Mouse (Mus musculus): ENCODE data around the gene Irs2. TPM values are rescaled to one million over a fixed set of nuclear protein-coding genes. Genes with fewer than 3 reads are reported as not detected.

Gene Irs2
- polyA plus RNA-seq, 1 experiment from 2014 or later, result 6.2 TPM

DNA sequence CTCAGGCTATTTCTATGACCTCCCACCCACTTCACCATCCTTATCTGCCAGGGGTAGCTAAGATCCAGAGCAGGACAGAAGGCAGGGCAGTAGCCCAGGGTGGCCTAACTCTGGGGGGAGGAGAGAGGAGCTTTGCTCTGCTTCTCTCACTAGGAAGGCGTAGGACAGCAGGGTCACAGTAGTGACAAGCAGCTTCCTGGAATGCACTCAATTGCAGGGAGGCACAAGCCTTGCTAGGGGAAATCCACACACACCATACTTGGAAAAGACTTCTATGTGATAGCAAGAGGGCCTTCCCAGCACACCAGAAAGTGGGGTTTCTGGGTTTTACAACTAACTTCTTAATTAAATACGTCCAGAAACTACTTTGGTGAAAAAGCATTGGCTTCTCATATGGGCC lies 12.5 kb downstream of the Irs2 start:
- no peak for ATAC-seq (ENCODE audit: low FRiP score)
- peaks cover 3% of the 10 kb centered on the region; the same call in 1 of the 2 replicates for H3K9me3 ChIP-seq (ENCODE audit: control insufficient read depth, low read length)
- no peaks in the 10 kb centered on the region for H3K27me3 ChIP-seq (ENCODE audit: control insufficient read depth, insufficient read depth, low read length)
- H3K4me1 ChIP-seq (ENCODE audit: control insufficient read depth, insufficient read depth, low read length), result peaks cover 46% of the 10 kb centered on the region
- WGBS, result 88% methylated on average over 2 of the region's 2 CpGs
- DNase-seq (ENCODE audit: low spot score, missing footprints), result peak; percentile 80
- no peak overlapping the region for H3K4me2 ChIP-seq
- no peak overlapping the region for H3K9ac ChIP-seq (ENCODE audit: low read length)
- peaks cover 10% of the 10 kb centered on the region for H3K36me3 ChIP-seq (ENCODE audit: control insufficient read depth, insufficient read depth, low read length)
- H3K4me3 ChIP-seq (ENCODE audit: low read depth, low read length), result no peak overlapping the region
- no peak overlapping the region for H3K27ac ChIP-seq (ENCODE audit: low read depth, low read length)

DNA sequence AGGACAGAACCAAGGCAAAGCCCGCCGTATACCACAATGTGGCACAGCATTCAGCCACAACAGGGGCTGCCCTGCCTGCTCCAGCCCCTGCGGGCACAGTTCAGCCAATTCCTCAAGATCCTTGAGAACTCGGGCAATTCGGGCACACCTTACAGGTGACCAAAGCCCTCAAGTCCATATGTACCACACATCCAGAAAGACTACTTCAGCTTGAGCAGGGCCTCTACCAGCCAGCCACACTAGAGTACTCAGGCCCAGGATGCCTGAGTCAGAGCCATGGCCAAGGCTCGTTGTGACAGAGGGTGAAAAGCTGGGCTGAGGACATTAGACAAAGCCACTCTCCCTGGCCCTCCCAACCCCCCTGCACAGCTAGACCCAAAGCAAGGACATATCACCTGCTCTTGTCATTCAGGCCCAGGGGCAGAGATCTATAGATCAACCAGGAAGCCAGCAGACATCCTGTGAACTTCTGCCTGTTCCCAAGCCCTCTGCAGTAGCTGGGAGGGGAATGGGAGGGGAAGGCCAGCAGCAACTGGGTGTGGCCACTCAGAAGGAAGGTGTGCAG lies 13.8 kb downstream of the Irs2 start:
- Histone ChIP-seq H3K36me3 (ENCODE audit: control insufficient read depth, insufficient read depth, low read length) (peaks cover 10% of the 10 kb centered on the region), H3K4me3 (ENCODE audit: low read depth, low read length) (no peak overlapping the region), H3K4me2 (no peak overlapping the region), H3K9me3 (ENCODE audit: control insufficient read depth, low read length) (peaks cover 3% of the 10 kb centered on the region; the same call in 1 of the 2 replicates), H3K9ac (ENCODE audit: low read length) (no peak overlapping the region), H3K27ac (ENCODE audit: low read depth, low read length) (no peak overlapping the region), H3K27me3 (ENCODE audit: control insufficient read depth, insufficient read depth, low read length) (no peaks in the 10 kb centered on the region), H3K4me1 (ENCODE audit: control insufficient read depth, insufficient read depth, low read length) (peaks cover 49% of the 10 kb centered on the region)
- DNase-seq (ENCODE audit: low spot score, missing footprints) (no peak), ATAC-seq (ENCODE audit: low FRiP score) (no peak)
- 96% methylated on average over 5 of the region's 6 CpGs for WGBS

DNA sequence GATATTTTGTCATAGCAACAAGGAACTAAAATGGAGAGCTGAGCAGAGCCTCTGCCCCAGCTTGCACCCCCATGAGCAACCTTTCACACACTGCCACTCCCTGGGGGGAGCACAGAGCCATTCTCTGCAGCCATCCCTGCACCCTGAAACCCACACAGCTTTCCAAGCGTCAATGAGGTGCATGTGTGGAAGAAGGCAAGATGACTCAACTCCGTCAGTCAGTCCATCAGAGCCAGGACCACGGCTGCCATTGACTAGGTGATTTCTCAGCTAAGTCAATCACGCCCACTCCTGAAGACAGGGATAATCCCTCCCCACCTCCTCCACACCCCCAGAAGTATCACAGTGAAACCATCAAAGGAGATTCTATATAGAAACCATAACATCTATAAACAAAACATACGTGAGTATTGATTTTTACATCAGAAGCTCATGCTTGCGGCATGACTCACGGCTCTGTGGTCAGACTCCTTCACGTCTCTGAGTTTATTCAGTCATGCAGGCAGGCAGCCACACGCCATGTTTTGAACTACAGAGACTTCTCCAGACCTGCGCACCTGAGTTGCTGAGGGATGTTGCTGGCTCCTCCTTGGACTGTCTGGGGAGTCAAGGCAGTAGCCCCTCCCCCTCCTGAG lies 14.6 kb downstream of the Irs2 start:
- peaks cover 51% of the 10 kb centered on the region for H3K4me1 ChIP-seq (ENCODE audit: control insufficient read depth, insufficient read depth, low read length)
- H3K27ac ChIP-seq (ENCODE audit: low read depth, low read length), result no peak overlapping the region
- no peak overlapping the region for H3K4me3 ChIP-seq (ENCODE audit: low read depth, low read length)
- no peaks in the 10 kb centered on the region for H3K27me3 ChIP-seq (ENCODE audit: control insufficient read depth, insufficient read depth, low read length)
- H3K4me2 ChIP-seq, result no peak overlapping the region
- no peak for DNase-seq (ENCODE audit: low spot score, missing footprints)
- WGBS, result 96% methylated on average over 10 of the region's 10 CpGs
- peaks cover 3% of the 10 kb centered on the region; the same call in 1 of the 2 replicates for H3K9me3 ChIP-seq (ENCODE audit: control insufficient read depth, low read length)
- no peak overlapping the region for H3K9ac ChIP-seq (ENCODE audit: low read length)
- no peak for ATAC-seq (ENCODE audit: low FRiP score)
- H3K36me3 ChIP-seq (ENCODE audit: control insufficient read depth, insufficient read depth, low read length), result peaks cover 9% of the 10 kb centered on the region

DNA sequence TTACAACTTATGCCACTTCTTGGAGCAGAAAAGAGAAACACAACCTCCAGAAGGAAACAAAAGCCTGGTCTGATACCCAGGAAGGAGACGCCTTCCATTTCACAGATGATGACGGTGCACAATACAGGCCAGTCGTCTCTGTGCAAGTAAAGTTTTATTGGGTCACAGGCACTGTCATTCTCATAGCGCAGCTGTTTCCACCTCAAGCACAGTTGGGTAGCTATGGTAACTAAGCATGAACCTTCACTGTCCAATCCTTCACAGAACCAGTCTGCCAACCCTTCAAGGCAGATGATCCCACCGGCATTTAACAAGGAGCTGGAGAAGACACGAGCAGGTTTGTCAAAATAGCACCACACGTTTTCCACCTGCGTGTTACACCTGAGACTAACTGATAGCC lies 16.2 kb downstream of the Irs2 start:
- Histone ChIP-seq H3K9me3 (ENCODE audit: control insufficient read depth, low read length) (no peaks in the 10 kb centered on the region), H3K4me3 (ENCODE audit: low read depth, low read length) (no peak overlapping the region), H3K27me3 (ENCODE audit: control insufficient read depth, insufficient read depth, low read length) (no peaks in the 10 kb centered on the region), H3K4me2 (no peak overlapping the region), H3K36me3 (ENCODE audit: control insufficient read depth, insufficient read depth, low read length) (peaks cover 5% of the 10 kb centered on the region; the same call in 1 of the 2 replicates), H3K27ac (ENCODE audit: low read depth, low read length) (peak overlapping the region; percentile 35; the same call in 1 of the 2 replicates), H3K4me1 (ENCODE audit: control insufficient read depth, insufficient read depth, low read length) (peaks cover 36% of the 10 kb centered on the region), H3K9ac (ENCODE audit: low read length) (no peak overlapping the region)
- no peak for DNase-seq (ENCODE audit: low spot score, missing footprints)
- no peak for ATAC-seq (ENCODE audit: low FRiP score)
- WGBS, result 67% methylated on average over 8 of the region's 8 CpGs

DNA sequence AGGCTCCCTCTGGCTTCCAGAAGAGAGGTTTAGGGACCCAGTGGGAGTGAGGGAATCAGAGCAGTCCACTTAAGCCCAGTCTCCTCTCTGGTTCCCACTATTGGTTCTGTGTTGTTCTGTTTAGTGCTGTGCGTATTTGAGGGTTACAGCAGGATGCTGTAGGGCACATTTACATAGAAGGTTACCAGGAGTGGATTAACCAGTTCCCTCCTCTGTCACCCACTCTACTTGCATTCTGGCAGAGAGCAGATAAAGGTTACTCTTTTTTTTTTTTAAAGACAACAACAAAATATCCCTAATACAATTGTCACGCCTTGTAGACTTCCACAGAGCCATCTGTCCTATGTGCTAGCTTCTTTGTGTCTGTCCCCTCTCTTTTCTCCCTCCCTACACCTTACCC lies 16.9 kb downstream of the Irs2 start:
- Histone ChIP-seq H3K4me2 (no peak overlapping the region), H3K4me1 (ENCODE audit: control insufficient read depth, insufficient read depth, low read length) (peaks cover 36% of the 10 kb centered on the region), H3K9ac (ENCODE audit: low read length) (no peak overlapping the region), H3K9me3 (ENCODE audit: control insufficient read depth, low read length) (no peaks in the 10 kb centered on the region), H3K27ac (ENCODE audit: low read depth, low read length) (peak overlapping the region; percentile 58), H3K4me3 (ENCODE audit: low read depth, low read length) (no peak overlapping the region), H3K27me3 (ENCODE audit: control insufficient read depth, insufficient read depth, low read length) (no peaks in the 10 kb centered on the region), H3K36me3 (ENCODE audit: control insufficient read depth, insufficient read depth, low read length) (peaks cover 8% of the 10 kb centered on the region; the same call in 1 of the 2 replicates)
- peak; percentile 27; the same call in 1 of the 2 replicates for ATAC-seq (ENCODE audit: low FRiP score)
- no peak for DNase-seq (ENCODE audit: low spot score, missing footprints)
- 54% methylated on average over 2 of the region's 2 CpGs for WGBS

DNA sequence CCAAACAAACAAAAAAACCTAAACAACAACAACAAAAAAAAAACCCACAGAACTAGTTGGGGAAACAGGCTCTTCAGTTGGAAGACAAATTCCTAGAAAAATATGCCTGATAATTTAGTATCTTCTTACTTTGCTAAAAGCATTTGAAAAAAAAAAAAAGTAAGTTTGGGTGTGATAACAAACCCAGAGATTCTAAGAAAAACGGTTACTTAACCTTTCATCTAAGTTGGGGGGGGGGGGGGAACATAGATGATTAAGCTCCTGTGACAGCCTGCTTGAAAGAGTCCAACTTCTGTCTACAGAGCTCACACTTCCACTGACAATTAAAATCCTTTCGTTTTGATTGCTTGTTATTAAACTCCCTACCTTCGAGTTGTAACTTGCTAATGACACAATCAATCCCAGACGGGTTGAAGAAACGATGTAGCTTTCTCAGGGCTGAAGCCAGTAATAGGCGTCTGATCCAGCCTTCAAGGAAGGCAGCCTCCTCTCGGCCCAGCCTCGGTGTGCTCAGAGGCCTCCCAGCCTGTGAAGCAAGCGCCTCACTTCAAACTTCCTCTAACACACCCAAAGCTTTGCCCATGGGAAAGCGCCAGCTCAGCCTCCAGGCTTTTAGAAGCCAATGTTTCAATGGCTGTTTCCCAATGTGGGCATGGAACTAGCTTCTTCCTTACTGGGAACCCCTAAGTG lies 17.7 kb downstream of the Irs2 start:
- no peak overlapping the region for H3K9ac ChIP-seq (ENCODE audit: low read length)

DNA sequence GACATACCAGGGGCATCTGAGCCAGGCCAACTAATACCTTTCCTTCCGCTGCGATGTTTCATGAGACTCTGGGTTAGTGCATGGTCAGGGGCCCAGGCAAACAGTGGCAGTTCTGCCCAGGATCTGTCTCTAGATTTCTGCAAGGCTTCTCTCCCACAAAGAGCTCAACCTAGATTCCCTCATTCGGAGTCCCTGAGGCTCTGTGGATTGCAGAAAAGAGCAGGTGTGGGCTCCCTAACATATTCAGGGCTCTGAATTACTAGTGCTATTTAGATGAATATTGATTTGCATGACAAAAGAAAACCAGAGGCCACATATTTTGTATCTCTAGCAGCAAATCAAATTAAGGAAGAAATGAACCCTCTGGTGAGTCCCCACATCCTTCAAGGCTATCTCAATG lies 18.3 kb downstream of the Irs2 start:
- ATAC-seq (ENCODE audit: low FRiP score) (peak; percentile 49; the same call in 1 of the 2 replicates), DNase-seq (ENCODE audit: low spot score, missing footprints) (no peak)
- no peak overlapping the region for H3K4me3 ChIP-seq (ENCODE audit: low read depth, low read length)
- no peak overlapping the region for H3K4me2 ChIP-seq
- peak overlapping the region; percentile 31 for H3K9ac ChIP-seq (ENCODE audit: low read length)
- no peaks in the 10 kb centered on the region for H3K9me3 ChIP-seq (ENCODE audit: control insufficient read depth, low read length)
- WGBS, result 62% methylated on average over 3 of the region's 3 CpGs
- peaks cover 32% of the 10 kb centered on the region for H3K4me1 ChIP-seq (ENCODE audit: control insufficient read depth, insufficient read depth, low read length)
- H3K36me3 ChIP-seq (ENCODE audit: control insufficient read depth, insufficient read depth, low read length), result peaks cover 13% of the 10 kb centered on the region; the same call in 1 of the 2 replicates
- H3K27ac ChIP-seq (ENCODE audit: low read depth, low read length), result peak overlapping the region; percentile 27
- H3K27me3 ChIP-seq (ENCODE audit: control insufficient read depth, insufficient read depth, low read length), result no peaks in the 10 kb centered on the region

More for the DNA sequence above, 17.7 kb downstream of the Irs2 start:
- Histone ChIP-seq H3K9me3 (ENCODE audit: control insufficient read depth, low read length) (no peaks in the 10 kb centered on the region), H3K4me3 (ENCODE audit: low read depth, low read length) (no peak overlapping the region), H3K4me1 (ENCODE audit: control insufficient read depth, insufficient read depth, low read length) (peaks cover 33% of the 10 kb centered on the region), H3K27ac (ENCODE audit: low read depth, low read length) (peak overlapping the region; percentile 58; the same call in 1 of the 2 replicates), H3K36me3 (ENCODE audit: control insufficient read depth, insufficient read depth, low read length) (peaks cover 13% of the 10 kb centered on the region; the same call in 1 of the 2 replicates), H3K27me3 (ENCODE audit: control insufficient read depth, insufficient read depth, low read length) (no peaks in the 10 kb centered on the region), H3K4me2 (no peak overlapping the region)
- 23% methylated on average over 10 of the region's 10 CpGs for WGBS
- ATAC-seq (ENCODE audit: low FRiP score) (0 out of 2 replicates have a peak, but pooled peaks have one; percentile 20), DNase-seq (ENCODE audit: low spot score, missing footprints) (peak; percentile 93)

DNA sequence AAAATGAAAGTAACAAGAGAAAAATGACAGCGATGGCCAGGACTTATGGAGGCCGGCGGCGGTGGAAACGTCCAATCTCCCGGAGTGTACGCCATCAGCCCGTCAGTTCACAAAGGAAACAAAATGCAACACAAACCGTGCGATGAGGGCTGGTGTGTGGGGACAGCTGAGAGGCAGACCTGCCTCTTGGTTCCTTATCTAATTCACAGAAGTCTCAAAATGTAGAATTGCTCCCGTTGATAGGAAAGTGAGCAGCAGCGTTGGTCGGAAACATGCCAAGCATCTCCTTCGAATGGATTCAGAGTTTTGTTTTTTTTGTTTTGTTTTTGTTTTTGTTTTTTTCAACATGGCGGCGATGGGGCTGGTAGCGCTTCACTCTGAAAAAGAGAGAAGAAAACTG lies 21.6 kb downstream of the Irs2 start:
- WGBS, result 96% methylated on average over 17 of the region's 17 CpGs
- Histone ChIP-seq H3K4me3 (ENCODE audit: low read depth, low read length) (no peak overlapping the region), H3K36me3 (ENCODE audit: control insufficient read depth, insufficient read depth, low read length) (peaks cover 10% of the 10 kb centered on the region; the same call in 1 of the 2 replicates), H3K27me3 (ENCODE audit: control insufficient read depth, insufficient read depth, low read length) (no peaks in the 10 kb centered on the region), H3K9me3 (ENCODE audit: control insufficient read depth, low read length) (no peaks in the 10 kb centered on the region), H3K9ac (ENCODE audit: low read length) (no peak overlapping the region), H3K4me1 (ENCODE audit: control insufficient read depth, insufficient read depth, low read length) (peaks cover 22% of the 10 kb centered on the region), H3K4me2 (no peak overlapping the region), H3K27ac (ENCODE audit: low read depth, low read length) (no peak overlapping the region)
- DNase-seq (ENCODE audit: low spot score, missing footprints) (no peak), ATAC-seq (ENCODE audit: low FRiP score) (no peak)

DNA sequence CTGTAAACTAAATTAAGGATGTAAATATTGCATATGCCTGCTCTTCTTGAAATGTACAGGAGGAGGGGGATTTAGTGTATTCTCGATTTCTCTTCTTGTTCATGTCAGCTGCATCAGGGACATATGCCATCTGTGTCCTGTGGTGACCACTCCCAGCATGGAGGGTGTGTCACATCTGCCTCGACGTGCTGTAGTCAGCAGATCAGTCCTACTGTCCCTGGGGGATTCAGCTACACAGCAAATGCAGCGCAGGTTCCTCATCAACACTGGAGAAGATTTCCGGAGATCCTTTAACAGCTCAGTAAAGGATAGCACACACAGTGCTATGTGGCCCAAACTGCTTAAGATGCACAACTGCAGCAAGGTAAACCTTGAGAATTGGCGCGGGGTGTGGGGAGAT lies 23.2 kb downstream of the Irs2 start:
- H3K27ac ChIP-seq (ENCODE audit: low read depth, low read length), result no peak overlapping the region
- no peak for ATAC-seq (ENCODE audit: low FRiP score)
- 82% methylated on average over 7 of the region's 7 CpGs for WGBS
- no peak overlapping the region for H3K4me3 ChIP-seq (ENCODE audit: low read depth, low read length)
- no peak for DNase-seq (ENCODE audit: low spot score, missing footprints)
- no peaks in the 10 kb centered on the region for H3K27me3 ChIP-seq (ENCODE audit: control insufficient read depth, insufficient read depth, low read length)
- H3K9me3 ChIP-seq (ENCODE audit: control insufficient read depth, low read length), result no peaks in the 10 kb centered on the region
- H3K9ac ChIP-seq (ENCODE audit: low read length), result no peak overlapping the region
- no peak overlapping the region for H3K4me2 ChIP-seq
- H3K4me1 ChIP-seq (ENCODE audit: control insufficient read depth, insufficient read depth, low read length), result peaks cover 8% of the 10 kb centered on the region
- H3K36me3 ChIP-seq (ENCODE audit: control insufficient read depth, insufficient read depth, low read length), result peaks cover 10% of the 10 kb centered on the region; the same call in 1 of the 2 replicates

All from midbrain, embryonic 11.5 days (tissue).